Mouse (Mus musculus): ENCODE data around the gene Gm266.

GRCm38 (mm10) chr12:111507962-111508361, 22.3 kb upstream of the Gm266 start:
- TF ChIP-seq POLR2A (IDR thresholded peaks at IDR 0.05; ENCODE audit: low read depth, low read length) = no peak
- no peak for TF ChIP-seq CTCF (IDR thresholded peaks at IDR 0.05; ENCODE audit: extremely low read depth, insufficient read depth, insufficient read length, insufficient replicate concordance)
